Mouse (Mus musculus): ENCODE measurements at regions not wholly inside any gene's neighbourhood (a gene's known extent, or its start where the extent isn't known, plus 50 kb on each side); places are given as distances from the start of the nearest gene placed in this dataset.

DNA sequence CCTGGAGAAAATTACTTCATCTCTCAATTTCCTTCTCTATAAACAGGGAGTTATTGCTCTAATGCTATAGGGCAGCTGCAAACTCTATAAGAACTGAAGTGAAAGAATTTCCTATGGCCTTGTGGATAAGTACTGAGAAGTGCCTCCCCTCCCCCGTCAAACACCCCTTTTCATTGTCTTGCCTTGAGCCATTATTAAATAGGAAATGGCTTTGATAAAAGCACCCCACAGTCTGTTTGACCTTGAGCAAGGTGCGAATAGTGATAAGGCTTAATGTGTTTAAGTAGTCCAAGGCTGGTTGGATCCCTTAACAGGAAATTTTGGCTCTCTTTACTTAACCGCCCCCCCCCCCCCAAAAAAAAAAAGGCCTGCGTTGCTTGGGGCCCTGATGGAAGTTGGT lies 111.7 kb upstream of the Arhgap28 start:
- TF ChIP-seq POLR2A (IDR thresholded peaks at IDR 0.05; ENCODE audit: extremely low read depth, insufficient read depth, low read length): no peak
- no peak for TF ChIP-seq CTCF (IDR thresholded peaks at IDR 0.05; ENCODE audit: extremely low read depth, insufficient read depth, low read length)

Measured in cortical plate, adult 2 months (tissue).